Mouse (Mus musculus): ENCODE data around the gene Ceacam10.

Ceacam10 gene

GRCm38 (mm10) chr7:24827181-24827580 lies 50.2 kb downstream of the Ceacam10 start:
- ChIA-PET CTCF (interaction anchor here in 1 of 4 experiments (1.5 kb wide), 1 partner anchor 10 kb away, joined by 4 read pairs; no protein-coding TSS in a partner anchor), POLR2A (interaction anchor here in 1 of 4 experiments (0.6 kb wide), 1 partner anchor 13 kb away, joined by 3 read pairs; no protein-coding TSS in a partner anchor)
